Mouse (Mus musculus): ENCODE data around the gene Col5a3.

The Col5a3 gene

GRCm38 (mm10) chr9:20805159-20805495 is 9.7 kb downstream of the Col5a3 start:
- DNase-seq (ENCODE audit: low spot score), result no peak

- peak; percentile 65 for DNase-seq (ENCODE audit: low spot score)
Measured at GRCm38 (mm10) chr9:20804266-20805158, 10.4 kb downstream of the Col5a3 start.

GRCm38 (mm10) chr9:20794108-20794806 is 20.6 kb downstream of the Col5a3 start:
- DNase-seq (ENCODE audit: low spot score), result peak; percentile 72

- DNase-seq (ENCODE audit: low spot score), result no peak
Measured at GRCm38 (mm10) chr9:20790345-20790744, 24.5 kb downstream of the Col5a3 start.

DNA sequence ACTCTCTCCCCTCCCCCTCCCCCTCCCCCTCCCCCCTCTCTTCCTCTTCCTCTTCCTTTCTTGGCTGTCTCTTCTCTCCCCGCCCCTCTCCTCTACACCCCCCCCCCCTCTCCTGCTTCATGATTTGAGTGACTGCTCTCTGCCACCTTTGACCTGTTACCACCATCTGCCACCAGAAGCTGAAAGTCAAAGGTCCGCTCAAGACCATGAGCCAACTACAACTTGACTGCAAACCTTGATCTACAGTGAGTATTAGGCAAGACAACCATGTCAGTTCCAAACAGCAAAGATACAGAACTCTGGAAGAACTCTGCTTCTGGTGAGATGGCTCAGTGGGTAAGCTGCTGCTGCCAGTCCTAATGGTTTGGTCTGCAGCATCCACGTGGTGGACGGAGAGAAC is 25.2 kb downstream of the Col5a3 start:
- DNase-seq (ENCODE audit: low spot score), result no peak

DNA sequence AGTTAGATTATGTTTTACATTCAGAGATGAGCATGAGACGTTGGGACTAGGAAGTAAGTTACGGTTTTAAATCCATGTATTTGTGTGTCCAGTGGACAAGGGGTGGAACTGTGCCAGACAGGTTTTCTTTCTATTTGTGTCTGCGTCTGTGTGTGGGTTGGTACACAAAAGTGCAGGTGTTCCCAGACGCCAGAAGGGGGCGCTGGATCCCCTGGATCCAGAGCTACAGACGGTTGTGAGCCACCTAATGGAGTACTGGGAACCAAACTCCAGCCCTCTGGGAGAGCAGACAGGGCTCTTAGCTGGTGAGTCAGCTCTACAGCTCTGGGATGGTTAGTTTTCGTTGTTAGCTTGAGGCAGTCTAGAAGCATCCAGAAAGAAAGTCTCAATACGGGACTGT is 26.9 kb downstream of the Col5a3 start:
- DNase-seq (ENCODE audit: low spot score), result no peak

- DNase-seq (ENCODE audit: low spot score), result no peak
Measured at GRCm38 (mm10) chr9:20785055-20785454, 29.8 kb downstream of the Col5a3 start.

GRCm38 (mm10) chr9:20781286-20781685 is 33.6 kb downstream of the Col5a3 start:
- no peak for DNase-seq (ENCODE audit: low spot score)

DNA sequence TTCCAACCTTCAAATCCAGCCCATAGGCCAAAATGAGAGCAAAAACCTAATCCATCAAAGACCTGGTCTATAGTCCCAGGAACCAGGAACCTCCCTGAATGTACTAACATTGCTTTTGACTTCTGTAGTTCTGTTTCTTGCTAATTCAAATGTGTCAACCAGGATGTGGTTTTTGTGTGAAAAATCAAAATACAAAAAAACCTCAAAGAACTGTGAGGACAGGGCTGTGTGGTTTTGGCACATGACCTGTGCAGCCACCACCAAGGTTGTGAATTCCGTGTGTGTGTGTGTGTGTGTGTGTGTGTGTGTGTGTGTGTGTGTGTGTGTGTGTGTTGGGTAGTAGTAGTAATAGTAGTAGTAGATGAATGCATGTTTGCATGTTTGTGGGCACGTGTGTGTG is 49.6 kb downstream of the Col5a3 start:
- no peak for DNase-seq (ENCODE audit: low spot score)

DNA sequence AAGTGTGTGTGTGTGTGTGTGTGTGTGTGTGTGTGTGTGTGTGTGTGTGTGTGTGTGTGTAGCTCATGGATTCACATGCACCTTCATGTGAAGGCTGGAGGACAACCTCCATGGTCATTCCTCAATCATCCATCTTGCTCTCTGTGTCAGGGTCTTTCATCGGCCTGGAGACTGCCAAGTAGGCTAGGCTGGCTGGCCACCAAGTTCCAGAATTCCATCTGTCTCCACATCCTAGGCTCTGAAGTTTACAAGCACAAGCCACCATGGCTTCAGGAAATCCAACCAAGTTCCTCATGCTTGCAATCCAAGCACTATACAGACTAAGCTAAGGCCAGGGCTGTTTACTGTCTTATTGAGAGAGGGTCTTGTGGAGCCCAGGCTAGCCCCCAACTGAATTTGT is 51.8 kb downstream of the Col5a3 start:
- no peak for DNase-seq (ENCODE audit: low spot score)

DNA sequence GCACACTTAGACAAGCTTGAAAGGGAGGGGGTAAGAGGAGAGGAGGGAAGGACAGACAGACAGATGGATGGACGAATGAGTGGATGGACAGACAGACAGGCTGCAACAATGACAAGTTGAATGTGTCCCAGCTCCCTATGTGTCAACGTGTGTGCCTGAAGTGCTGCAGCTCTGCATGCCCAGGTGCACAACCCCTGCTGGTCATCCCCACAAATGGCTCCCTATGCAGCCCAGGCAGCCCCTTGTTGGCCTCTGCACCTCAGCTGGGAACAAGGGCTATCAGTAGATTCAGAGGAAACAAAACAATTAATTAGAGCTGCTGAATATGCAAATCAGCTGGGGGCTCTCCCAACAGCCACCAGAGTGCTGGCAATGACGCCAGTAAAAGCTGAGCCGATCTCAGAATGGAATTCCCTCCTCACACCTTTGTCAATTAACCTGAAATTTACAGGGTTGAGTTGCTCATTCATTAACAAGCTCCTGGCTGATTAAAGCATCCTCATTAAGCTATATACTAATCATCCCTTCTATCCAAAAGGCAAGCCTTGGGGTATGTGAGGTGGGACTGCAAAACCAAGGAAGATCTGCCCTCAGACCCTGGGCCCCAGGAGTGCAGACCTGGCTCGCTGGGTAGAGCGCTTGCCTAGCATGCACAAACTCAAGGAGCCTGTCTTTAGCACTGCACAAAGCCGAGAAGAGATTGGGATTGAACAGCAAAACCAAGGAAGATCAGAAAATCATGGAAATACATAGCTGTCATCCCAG is 52.5 kb downstream of the Col5a3 start:
- DNase-seq (ENCODE audit: low spot score), result no peak

GRCm38 (mm10) chr9:20761388-20761787 is 53.5 kb downstream of the Col5a3 start:
- DNase-seq (ENCODE audit: low spot score), result no peak

GRCm38 (mm10) chr9:20760813-20761212 is 54.1 kb downstream of the Col5a3 start:
- DNase-seq (ENCODE audit: low spot score), result no peak

- DNase-seq (ENCODE audit: low spot score), result no peak
Measured at GRCm38 (mm10) chr9:20758896-20759295, 56.0 kb downstream of the Col5a3 start.

DNA sequence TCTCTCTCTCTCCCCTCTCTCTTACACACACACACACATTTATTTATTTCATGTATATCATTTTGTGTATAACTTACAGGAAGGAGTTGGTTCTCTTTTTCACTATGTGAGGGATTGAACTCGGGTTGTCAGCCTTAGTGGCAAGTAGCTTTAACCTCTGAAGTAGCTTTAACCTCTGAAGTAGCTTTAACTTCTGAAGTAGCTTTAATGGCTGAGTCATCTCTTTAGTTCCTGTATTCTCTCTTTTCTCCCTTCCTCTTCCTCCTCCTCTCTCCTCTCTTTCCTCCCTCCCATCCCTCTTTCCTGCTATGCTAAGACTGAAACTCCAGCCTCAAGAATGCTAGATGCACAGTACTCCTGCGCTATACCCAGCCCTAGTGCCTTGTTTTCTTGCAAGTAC is 56.6 kb downstream of the Col5a3 start:
- DNase-seq (ENCODE audit: low spot score), result no peak

- DNase-seq (ENCODE audit: low spot score), result peak; percentile 70
Measured at GRCm38 (mm10) chr9:20757087-20757955, 57.5 kb downstream of the Col5a3 start.

DNA sequence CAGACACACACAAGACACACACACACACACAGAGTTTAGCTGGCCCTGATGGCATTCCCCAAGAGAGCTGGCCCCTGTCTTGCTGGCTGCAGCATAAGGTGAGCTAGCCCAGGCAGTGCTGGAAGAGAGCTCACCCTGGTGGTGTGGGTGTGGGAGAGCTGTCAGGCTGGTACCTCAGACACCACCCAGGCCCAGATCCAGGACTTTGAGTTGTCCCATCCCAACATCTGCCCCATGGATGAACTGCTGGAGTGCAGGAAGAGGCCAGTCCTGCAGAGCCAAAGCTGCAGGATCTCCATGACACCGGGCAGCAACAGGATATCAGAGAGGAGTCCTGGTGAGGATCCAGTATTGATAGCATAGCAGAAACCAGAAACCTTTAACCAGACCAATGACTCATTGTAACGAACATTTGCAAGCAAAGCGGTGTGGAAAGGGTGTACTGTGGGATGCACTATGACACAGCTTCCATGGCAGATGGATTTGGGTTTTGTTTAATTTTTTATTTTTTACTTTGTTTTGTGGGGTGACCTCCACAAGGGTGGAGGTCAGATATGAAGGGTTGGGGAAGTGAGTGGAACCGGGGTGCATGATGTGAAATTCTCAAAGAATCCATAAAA is 58.7 kb downstream of the Col5a3 start:
- no peak for DNase-seq (ENCODE audit: low spot score)

GRCm38 (mm10) chr9:20754335-20754734 is 60.5 kb downstream of the Col5a3 start:
- DNase-seq (ENCODE audit: low spot score), result no peak

- no peak for DNase-seq (ENCODE audit: low spot score)
Measured at GRCm38 (mm10) chr9:20751477-20752029, 63.3 kb downstream of the Col5a3 start.

DNA sequence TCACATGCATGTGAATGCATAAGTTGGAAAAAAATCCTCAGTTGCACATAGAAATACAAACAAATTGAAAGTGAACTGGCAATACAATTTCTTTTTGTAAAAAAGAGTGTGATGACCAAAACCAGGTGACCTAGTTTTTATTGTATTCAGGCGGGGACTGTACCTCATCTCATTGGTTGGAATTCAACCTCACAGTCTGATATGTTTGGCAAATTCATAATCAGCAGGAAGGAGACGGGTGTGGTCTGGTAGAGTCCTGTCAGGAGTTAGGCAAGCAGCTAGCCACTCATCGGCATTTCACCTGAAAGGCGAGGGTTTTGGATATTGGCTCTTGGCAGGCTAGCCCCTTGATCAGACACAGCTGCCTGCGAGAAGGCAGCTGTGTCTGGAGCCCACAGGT is 65.7 kb downstream of the Col5a3 start:
- no peak for DNase-seq (ENCODE audit: low spot score)

GRCm38 (mm10) chr9:20748540-20748939 is 66.3 kb downstream of the Col5a3 start:
- no peak for DNase-seq (ENCODE audit: low spot score)
